Mouse (Mus musculus) urinary bladder, postnatal 0 days (tissue): Measurements from ENCODE around the gene Omd. TPM values are rescaled to one million over a fixed set of nuclear protein-coding genes. Genes with fewer than 3 reads are reported as not detected.

Source experiments
- polyA plus RNA-seq: library from polyadenylated mRNA; unstranded; fragments of >200 nt; fragmentation: Nextera tagmentation; extraction: Ambion mirVana; gene quantifications from 2 replicates; pipeline ENCODE4 v1.2.1, GENCODE M21; 2015

Omd gene
- 1.5 and 1.7 TPM in 2 replicates for polyA plus RNA-seq

GRCm38 (mm10) chr13:49581541-49582530, at the start of gene Omd:
Gene Omd, plus strand, starts transcription at chr13:49582462.

GRCm38 (mm10) chr13:49544279-49544678, 38.0 kb upstream of the Omd start, which contains the start of gene Aspn:
Gene Aspn, plus strand, starts transcription at chr13:49544443.

GRCm38 (mm10) chr13:49607714-49608113, 25.5 kb downstream of the Omd start, which contains the start of gene Ogn:
Gene Ogn, plus strand, starts transcription at chr13:49608046.

Other genes with a start within 250 kb of the Omd start
- 33.4 and 39.9 TPM in 2 replicates for gene Bicd2, start 240.9 kb upstream of the Omd start, polyA plus RNA-seq
- gene Ippk, start 161.2 kb upstream of the Omd start, polyA plus RNA-seq = 9.0 and 9.4 TPM in 2 replicates
- 0.34 and 0.68 TPM in 2 replicates for gene Tes3-ps, start 89.1 kb upstream of the Omd start, polyA plus RNA-seq
- 2.1 and 2.4 TPM in 2 replicates for gene Ecm2, start 77.7 kb upstream of the Omd start, polyA plus RNA-seq
- gene Aspn, start 38.0 kb upstream of the Omd start, polyA plus RNA-seq = 67.0 and 93.4 TPM in 2 replicates
- 133 and 193 TPM in 2 replicates for gene Ogn, start 25.6 kb downstream of the Omd start, polyA plus RNA-seq
- 7.4 and 11.4 TPM in 2 replicates for gene Cenpp, start 70.3 kb downstream of the Omd start, polyA plus RNA-seq
- gene Nol8, start 70.6 kb downstream of the Omd start, polyA plus RNA-seq = 7.0 and 11.2 TPM in 2 replicates
- gene Iars, start 99.6 kb downstream of the Omd start, polyA plus RNA-seq = 32.0 and 38.7 TPM in 2 replicates
- not detected in 2 replicates for gene Gm30302, start 216.5 kb downstream of the Omd start, polyA plus RNA-seq